Mouse (Mus musculus) lung, adult 2 months (tissue): ENCODE results near the gene Zswim3. TPM values are rescaled to one million over a fixed set of nuclear protein-coding genes. Genes with fewer than 3 reads are reported as not detected.

ENCODE experiments used
- DNase-seq: peaks from one replicate; pipeline ENCODE4 v3.0.0; 2022
- H3K4me1 ChIP-seq: fragments of 200-500 bp; 2 replicates; pipeline ENCODE4 v1.6.1; 2011; ENCODE audit warnings: low read length; ENCODE audit not compliant: control insufficient read depth, insufficient read depth
- H3K4me3 ChIP-seq: fragments of 200-500 bp; replicated peaks from 2 replicates; pipeline ENCODE3; 2011; ENCODE audit warnings: low read depth, mild to moderate bottlenecking, control low read depth, low read length; ENCODE audit errors: extremely low read depth
- CTCF ChIP-seq: fragments of 200-500 bp; IDR thresholded peaks from 2 replicates; pipeline ENCODE4 v1.5.1; 2011; ENCODE audit warnings: mild to moderate bottlenecking, low read length, control low read depth; ENCODE audit not compliant: insufficient read depth
- POLR2A ChIP-seq: fragments of 200-500 bp; IDR thresholded peaks from 2 replicates; pipeline ENCODE4 v1.6.1; 2011; ENCODE audit warnings: low read depth, mild to moderate bottlenecking, control low read depth, low read length, borderline replicate concordance; ENCODE audit errors: extremely low read depth
- WGBS: fragments of 180-500 bp; shearing (Covaris S2); methylation state at CpG from one replicate; pipeline ENCODE4 v1.1.7; 2018; 5-methylcytosine and 5-hydroxymethylcytosine counted together
- polyA plus RNA-seq: library from polyadenylated mRNA; depleted of rRNA; stranded (reverse); fragments of >200 nt; gene quantifications from 2 replicates; pipeline ENCODE4 v1.2.3, GENCODE M21; 2012

Gene Zswim3
- polyA plus RNA-seq, 1 experiment = 3.8 TPM

- WGBS = 80% methylated on average over 16 of the region's 16 CpGs
- no peak for DNase-seq
- Histone ChIP-seq H3K4me1 (peaks cover 3% of the 10 kb centered on the region; the same call in 1 of the 2 replicates), H3K4me3 (no peak overlapping the region)
- no peak for TF ChIP-seq CTCF
- TF ChIP-seq POLR2A = no peak
Measured at GRCm38 (mm10) chr2:164803201-164803920, 1.5 kb upstream of the Zswim3 start.

- DNase-seq = no peak
- H3K4me3 ChIP-seq = no peak overlapping the region
- WGBS = 50% methylated on average over 1 of the region's 1 CpGs
- H3K4me1 ChIP-seq = peaks cover 3% of the 10 kb centered on the region; the same call in 1 of the 2 replicates
- TF ChIP-seq CTCF (no peak), POLR2A (no peak)
Measured at GRCm38 (mm10) chr2:164803921-164804313, 981 bp upstream of the Zswim3 start.

GRCm38 (mm10) chr2:164805332-164805718, 427 bp downstream of the Zswim3 start:
- H3K4me1 ChIP-seq = peaks cover 3% of the 10 kb centered on the region; the same call in 1 of the 2 replicates
- peak overlapping the region; percentile 91 for H3K4me3 ChIP-seq
- under 1% methylated on average over 21 of the region's 21 CpGs for WGBS
- TF ChIP-seq POLR2A (no peak), CTCF (no peak)
- DNase-seq = no peak

GRCm38 (mm10) chr2:164806614-164807013, 1.7 kb downstream of the Zswim3 start:
- WGBS = 76% methylated on average over 7 of the region's 7 CpGs
- DNase-seq = no peak
- Histone ChIP-seq H3K4me3 (no peak overlapping the region), H3K4me1 (peaks cover 3% of the 10 kb centered on the region; the same call in 1 of the 2 replicates)
- TF ChIP-seq POLR2A (no peak), CTCF (no peak)

GRCm38 (mm10) chr2:164813557-164813956, 8.7 kb downstream of the Zswim3 start:
- TF ChIP-seq POLR2A (no peak), CTCF (no peak)
- WGBS = 57% methylated on average over 2 of the region's 2 CpGs
- H3K4me1 ChIP-seq = no peaks in the 10 kb centered on the region; the same call in 1 of the 2 replicates
- DNase-seq = no peak
- no peak overlapping the region for H3K4me3 ChIP-seq

- DNase-seq = no peak
- Histone ChIP-seq H3K4me3 (no peak overlapping the region), H3K4me1 (no peaks in the 10 kb centered on the region; the same call in 1 of the 2 replicates)
- TF ChIP-seq POLR2A = no peak
- WGBS = 78% methylated on average over 5 of the region's 5 CpGs
Measured at GRCm38 (mm10) chr2:164815348-164815747, 10.4 kb downstream of the Zswim3 start.

- WGBS = 87% methylated on average over 8 of the region's 8 CpGs
- no peak for DNase-seq
- TF ChIP-seq CTCF (no peak), POLR2A (no peak)
- no peaks in the 10 kb centered on the region; the same call in 1 of the 2 replicates for H3K4me1 ChIP-seq
- no peak overlapping the region for H3K4me3 ChIP-seq
Measured at GRCm38 (mm10) chr2:164815821-164816220, 10.9 kb downstream of the Zswim3 start.

- no peak overlapping the region for H3K4me3 ChIP-seq
- no peak for DNase-seq
- TF ChIP-seq POLR2A (no peak), CTCF (no peak)
- H3K4me1 ChIP-seq = no peaks in the 10 kb centered on the region; the same call in none of the 2 replicates
- 68% methylated on average over 6 of the region's 6 CpGs for WGBS
Measured at GRCm38 (mm10) chr2:164817206-164817605, 12.3 kb downstream of the Zswim3 start.

- WGBS = 56% methylated on average over 5 of the region's 5 CpGs
- H3K4me1 ChIP-seq = no peaks in the 10 kb centered on the region; the same call in none of the 2 replicates
- TF ChIP-seq POLR2A = no peak
- H3K4me3 ChIP-seq = no peak overlapping the region
- no peak for DNase-seq
Measured at GRCm38 (mm10) chr2:164817703-164818102, 12.8 kb downstream of the Zswim3 start.

GRCm38 (mm10) chr2:164821060-164821459, 16.2 kb downstream of the Zswim3 start:
- no peak for DNase-seq
- WGBS = 86% methylated on average over 6 of the region's 6 CpGs
- TF ChIP-seq POLR2A (no peak), CTCF (no peak)
- no peak overlapping the region for H3K4me3 ChIP-seq
- H3K4me1 ChIP-seq = no peaks in the 10 kb centered on the region; the same call in none of the 2 replicates
